15 mouse cellular contexts compared by ENCODE assay signal in the genomic region with DNA sequence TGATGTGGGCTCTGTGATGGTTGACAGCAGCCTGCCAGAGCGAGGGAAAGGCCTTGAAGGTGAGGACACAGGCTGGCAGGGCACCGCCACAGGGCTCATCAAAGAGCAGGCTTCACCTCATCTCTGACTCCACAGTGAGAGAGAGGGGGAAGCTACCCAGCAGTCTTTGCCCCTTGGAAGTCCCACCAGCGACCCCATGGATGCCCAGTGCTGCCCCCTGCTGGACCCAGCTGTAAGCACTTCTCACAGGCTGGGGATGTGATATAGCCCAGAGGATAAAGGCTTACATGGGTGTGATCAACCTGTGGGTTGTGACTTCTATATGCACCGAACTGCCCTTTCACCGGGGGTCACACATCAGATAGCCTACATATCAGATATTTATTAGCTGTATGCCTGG.
A peak's percentile ranks its signal among the peaks of the same experiment; 100 is the strongest.
DNase-seq lines count a peak whose midpoint lies in the region; ATAC-seq and TF ChIP-seq lines count a peak whose summit lies in the region.
"Had no signal": no experiment of that assay in that cellular context is flagged by ENCODE, and none has a peak within 500 bp of the region (broad histone marks: within the 10 kb centered on the region; RNA-seq: fewer than 3 reads in every experiment).

No protein-coding gene starts in this region.

- no peaks in the 10 kb centered on the region for H3K4me1 ChIP-seq in intestine, postnatal 0 days (replicated peaks; ENCODE audit: control insufficient read depth, insufficient read depth, low read length)
- H3K4me1 ChIP-seq in intestine, embryonic 16.5 days (ENCODE audit: control insufficient read depth, insufficient read depth, low read length), result no peaks in the 10 kb centered on the region
- no peaks in the 10 kb centered on the region; the same call in 1 of the 2 replicates for H3K4me1 ChIP-seq in spleen, adult 2 months (ENCODE audit: control insufficient read depth, insufficient read depth, insufficient read length)
- H3K4me1 ChIP-seq: embryonic facial prominence, embryonic 15.5 days had no signal

- H3K9ac ChIP-seq in intestine, postnatal 0 days (ENCODE audit: low read depth, low read length), result no peak overlapping the region
- H3K9ac ChIP-seq in intestine, embryonic 16.5 days (ENCODE audit: low read depth, low read length), result no peak overlapping the region
- H3K9ac ChIP-seq: embryonic facial prominence, embryonic 15.5 days had no signal

- no peak for ATAC-seq in intestine, postnatal 0 days
- ATAC-seq in intestine, embryonic 16.5 days, result no peak
- ATAC-seq: activated CD4-positive, CD25-positive, alpha-beta regulatory T cell, adult 4 months; forebrain, embryonic 16.5 days; midbrain, embryonic 16.5 days had no signal

- no peak for TF ChIP-seq POLR2A in spleen, adult 2 months (IDR thresholded peaks at IDR 0.05; ENCODE audit: low read depth, low read length)

- no peaks in the 10 kb centered on the region for H3K27me3 ChIP-seq in intestine, postnatal 0 days (replicated peaks; ENCODE audit: control insufficient read depth, insufficient read depth, low read length)
- no peaks in the 10 kb centered on the region for H3K27me3 ChIP-seq in intestine, embryonic 16.5 days (replicated peaks; ENCODE audit: control insufficient read depth, insufficient read depth, low read length)
- no peaks in the 10 kb centered on the region for H3K27me3 ChIP-seq in spleen, adult 2 months (ENCODE audit: control insufficient read depth, insufficient read depth, low read length)
- H3K27me3 ChIP-seq in splenic B cell, adult 2 months (ENCODE audit: control insufficient read depth, insufficient read depth, low read length, poor library complexity, severe bottlenecking), result no peaks in the 10 kb centered on the region
- H3K27me3 ChIP-seq: embryonic facial prominence, embryonic 15.5 days had no signal

- 91% methylated on average over 5 of the region's 5 CpGs for WGBS in intestine, postnatal 0 days
- 97% methylated on average over 5 of the region's 5 CpGs for WGBS in intestine, embryonic 16.5 days
- 91% methylated on average over 5 of the region's 5 CpGs for WGBS in spleen, adult 2 months

- H3K4me3 ChIP-seq in intestine, postnatal 0 days (ENCODE audit: low read depth, low read length), result no peak overlapping the region
- no peak overlapping the region for H3K4me3 ChIP-seq in intestine, embryonic 16.5 days (ENCODE audit: low read length)
- no peak overlapping the region for H3K4me3 ChIP-seq in spleen, adult 2 months (ENCODE audit: extremely low read depth, insufficient read depth, insufficient read length)
- H3K4me3 ChIP-seq: embryonic facial prominence, embryonic 15.5 days; hindbrain, embryonic 10.5 days had no signal

- no peaks in the 10 kb centered on the region; the same call in 1 of the 2 replicates for H3K36me3 ChIP-seq in intestine, postnatal 0 days (ENCODE audit: control insufficient read depth, insufficient read depth)
- 0 out of 2 replicates have a peak, but pooled peaks cover 2% of the 10 kb centered on the region for H3K36me3 ChIP-seq in intestine, embryonic 16.5 days (ENCODE audit: control insufficient read depth, insufficient read depth, low read length)
- peaks cover 71% of the 10 kb centered on the region for H3K36me3 ChIP-seq in spleen, adult 2 months (ENCODE audit: control insufficient read depth, insufficient read depth, low read length)
- H3K36me3 ChIP-seq in splenic B cell, adult 2 months (ENCODE audit: control insufficient read depth, insufficient read depth, low read length, poor library complexity, severe bottlenecking), result peaks cover 11% of the 10 kb centered on the region

- peak; percentile 51 for TF ChIP-seq CTCF in intestine, postnatal 0 days (IDR thresholded peaks at IDR 0.05; ENCODE audit: low read depth)
- 0 out of 2 replicates have a peak, but pooled peaks have one; percentile 10 for TF ChIP-seq CTCF in spleen, adult 2 months (IDR thresholded peaks at IDR 0.05; ENCODE audit: extremely low read depth, insufficient read depth, insufficient read length, insufficient replicate concordance)

- H3K9me3 ChIP-seq in intestine, postnatal 0 days (ENCODE audit: control insufficient read depth), result no peaks in the 10 kb centered on the region
- H3K9me3 ChIP-seq in intestine, embryonic 16.5 days (ENCODE audit: control insufficient read depth, low read length), result no peaks in the 10 kb centered on the region
- H3K9me3 ChIP-seq: embryonic facial prominence, embryonic 15.5 days; hindbrain, embryonic 10.5 days had no signal

- no peak overlapping the region for H3K27ac ChIP-seq in intestine, postnatal 0 days (ENCODE audit: low read depth, low read length)
- H3K27ac ChIP-seq in intestine, embryonic 16.5 days (ENCODE audit: low read length), result no peak overlapping the region
- H3K27ac ChIP-seq in spleen, adult 2 months (ENCODE audit: insufficient read depth, low read length), result no peak overlapping the region
- H3K27ac ChIP-seq: embryonic facial prominence, embryonic 15.5 days; hindbrain, embryonic 10.5 days; macrophage had no signal

- DNase-seq in spleen, adult 2 months (ENCODE audit: low read depth in 1 of 2, low spot score in 2 of 2), result no peak
- no peak for DNase-seq in spleen, postnatal 14 days (ENCODE audit: low spot score in 2 of 2)
- peak; percentile 66 for DNase-seq in R1 (ENCODE audit: low read depth, low spot score)
- peak; percentile 26 for DNase-seq in splenic B cell, adult 2 months (ENCODE audit: low read depth, low spot score)
- DNase-seq in ovary, postnatal 10 days (ENCODE audit: low spot score), result no peak
- no peak for DNase-seq in adrenal gland, postnatal 4 days (ENCODE audit: low spot score in 2 of 2)
- DNase-seq: layer of hippocampus, postnatal 36 days had no signal

- no peak overlapping the region for H3K4me2 ChIP-seq in intestine, postnatal 0 days (replicated peaks; ENCODE audit: low read depth)
- H3K4me2 ChIP-seq in intestine, embryonic 16.5 days (ENCODE audit: low read depth, low read length), result no peak overlapping the region
- H3K4me2 ChIP-seq: embryonic facial prominence, embryonic 15.5 days had no signal

Comparison
In these comparisons a context has a peak if more than half of its experiments do, and no peak if none do; other contexts are left out.
1. DNase-seq: peak in R1 (single experiment) and splenic B cell, adult 2 months (single experiment); none in spleen, adult 2 months (0 of 2), spleen, postnatal 14 days (0 of 2), ovary, postnatal 10 days (single experiment) and adrenal gland, postnatal 4 days (0 of 2).